Mouse (Mus musculus): ENCODE data around the gene Bud23. TPM values are rescaled to one million over a fixed set of nuclear protein-coding genes. Genes with fewer than 3 reads are reported as not detected.
"Not testable (repeated sequence)": the region's sequence is repeated elsewhere in the genome, so short reads cannot be mapped to it uniquely, and the experiment has no call there.

Gene Bud23
- total RNA-seq, 2 experiments from 2014 or later: 28.5 to 37.0 TPM

GRCm38 (mm10) chr5:135070448-135070847 is 5.7 kb upstream of the Bud23 start:
- DNase-seq: no peak

- DNase-seq: no peak
Measured at GRCm38 (mm10) chr5:135066008-135066407, 1.2 kb upstream of the Bud23 start.

- DNase-seq: no peak
Measured at GRCm38 (mm10) chr5:135064382-135064766, 385 bp downstream of the Bud23 start.

DNA sequence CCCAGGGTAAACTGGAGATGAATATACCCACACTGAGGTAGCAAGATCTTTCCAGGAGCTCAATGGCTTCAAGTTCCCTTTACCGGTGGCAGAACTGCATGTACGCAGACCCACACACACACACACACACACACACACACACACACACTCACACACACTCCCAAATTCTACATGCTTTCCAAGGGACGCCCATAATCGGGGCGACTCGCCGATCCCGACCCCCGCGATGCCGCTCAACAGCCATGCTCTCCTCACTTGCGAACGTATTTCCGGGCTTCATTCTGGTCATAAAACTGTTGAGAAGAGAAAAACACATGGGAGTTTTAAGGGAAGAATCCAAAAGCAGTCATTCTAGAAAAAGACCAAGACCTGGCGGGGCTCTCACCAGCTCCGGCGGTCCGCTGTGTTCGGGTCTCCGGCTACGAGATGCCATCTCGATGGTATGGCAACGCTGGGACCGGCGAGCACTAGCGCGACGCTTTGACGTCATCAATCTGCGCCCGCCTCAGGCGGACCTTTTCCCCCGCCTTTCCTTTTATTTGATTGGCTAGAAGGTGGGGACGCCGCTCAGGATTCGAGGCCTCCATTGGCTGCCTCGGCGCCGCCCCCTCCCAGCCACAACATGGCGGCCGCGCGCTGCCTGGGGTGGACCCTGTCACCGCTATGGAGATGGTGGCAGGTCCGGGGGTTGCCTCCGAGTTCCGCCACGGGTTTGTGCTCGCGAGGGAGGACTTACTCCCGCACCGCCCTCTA is 954 bp downstream of the Bud23 start, which contains the start of gene Dnajc30:
Gene Dnajc30 (plus strand): TSS at position 574 of the 753 bp plus-strand sequence.
- DNase-seq: peak; percentile 98

DNA sequence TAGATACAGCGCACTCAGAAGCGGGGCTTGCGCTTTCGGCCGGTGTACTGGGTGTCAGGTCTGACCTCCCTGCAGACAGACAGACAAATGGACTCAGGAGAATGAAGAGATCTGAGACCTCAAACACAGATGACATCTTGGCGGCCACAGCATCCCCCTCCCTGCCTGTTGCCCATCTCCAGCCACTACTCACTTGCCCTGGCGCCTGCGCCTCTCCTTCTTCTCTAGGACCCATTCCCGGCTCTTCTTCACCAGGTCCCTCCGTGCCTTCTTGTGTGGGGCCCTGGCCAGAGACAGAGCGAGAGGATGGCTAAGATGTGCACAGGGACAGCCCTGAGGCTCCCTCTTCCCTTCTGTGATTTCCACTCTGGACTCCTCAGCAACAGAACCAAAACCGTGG is 11.4 kb downstream of the Bud23 start:
- no peak for DNase-seq

DNA sequence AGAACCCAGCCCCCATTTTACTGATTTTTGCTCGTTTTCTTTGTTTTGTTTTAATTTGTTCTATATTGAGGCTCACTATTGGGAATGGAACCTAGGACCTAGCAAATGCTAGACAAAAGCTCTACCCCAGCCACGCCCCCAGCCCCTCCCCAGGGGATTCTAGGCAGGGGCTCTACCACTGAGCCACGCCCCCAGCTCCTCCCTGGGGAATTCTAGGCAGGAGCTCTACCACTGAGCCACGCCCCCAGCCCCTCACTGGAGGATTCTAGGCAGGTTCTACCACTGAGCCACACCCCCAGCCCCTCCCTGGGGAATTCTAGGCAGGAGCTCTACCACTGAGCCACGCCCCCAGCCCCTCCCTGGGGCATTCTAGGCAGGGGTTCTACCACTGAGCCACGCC is 15.5 kb downstream of the Bud23 start:
- DNase-seq: not testable (repeated sequence)

- no peak for DNase-seq
Measured at GRCm38 (mm10) chr5:135048539-135048938, 16.2 kb downstream of the Bud23 start.

DNA sequence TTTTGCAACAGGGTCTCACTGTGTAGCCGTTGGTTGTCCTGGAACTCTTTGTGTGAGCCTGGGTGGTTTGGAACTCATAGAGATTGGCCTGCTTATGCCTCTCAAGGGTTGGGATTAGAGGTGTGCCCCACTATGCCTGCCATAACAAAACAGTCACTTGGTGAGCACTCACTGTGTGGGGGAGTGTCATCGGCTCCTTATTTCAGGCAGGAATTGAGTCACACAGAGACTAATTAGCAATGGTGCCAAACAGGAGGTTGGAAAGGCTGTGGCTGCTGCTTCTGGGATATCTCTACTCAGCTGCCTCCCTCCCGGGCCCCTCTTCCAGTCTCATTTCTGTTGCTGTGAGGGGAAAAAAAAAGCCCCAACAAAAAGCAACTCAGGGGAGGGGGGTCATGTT is 20.2 kb downstream of the Bud23 start:
- DNase-seq: no peak

DNA sequence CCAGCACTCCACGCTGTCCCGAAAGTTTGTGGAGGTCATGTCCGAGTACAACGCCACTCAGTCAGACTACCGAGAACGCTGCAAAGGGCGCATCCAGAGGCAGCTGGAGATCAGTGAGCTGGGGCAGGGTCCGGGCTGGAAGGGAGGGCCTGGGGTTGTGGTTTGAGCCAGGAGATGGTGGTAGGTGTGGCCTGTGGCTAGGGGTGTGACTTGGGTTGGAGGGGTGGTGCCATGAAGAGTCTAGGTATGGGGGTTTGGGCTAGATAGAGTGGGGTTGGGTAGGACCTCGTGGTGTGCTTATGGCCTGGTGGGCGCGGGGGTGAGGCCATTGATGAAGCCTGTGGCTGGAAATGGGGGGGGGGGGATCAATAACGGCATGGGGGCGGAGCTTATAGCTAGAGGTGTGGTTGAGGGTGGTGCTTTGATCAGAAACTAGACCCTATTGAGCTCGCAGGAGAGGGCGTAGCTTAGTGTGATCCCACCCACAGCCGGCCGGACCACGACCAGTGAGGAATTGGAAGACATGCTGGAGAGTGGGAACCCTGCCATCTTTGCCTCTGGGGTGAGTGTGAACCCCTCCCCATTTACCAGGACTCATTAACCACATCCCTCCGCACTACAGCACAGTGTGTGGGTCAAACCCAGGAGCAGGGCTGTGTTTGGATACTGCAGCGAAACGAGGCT is 22.5 kb downstream of the Bud23 start:
- DNase-seq: no peak

GRCm38 (mm10) chr5:135040777-135041176 is 24.0 kb downstream of the Bud23 start:
- no peak for DNase-seq

DNA sequence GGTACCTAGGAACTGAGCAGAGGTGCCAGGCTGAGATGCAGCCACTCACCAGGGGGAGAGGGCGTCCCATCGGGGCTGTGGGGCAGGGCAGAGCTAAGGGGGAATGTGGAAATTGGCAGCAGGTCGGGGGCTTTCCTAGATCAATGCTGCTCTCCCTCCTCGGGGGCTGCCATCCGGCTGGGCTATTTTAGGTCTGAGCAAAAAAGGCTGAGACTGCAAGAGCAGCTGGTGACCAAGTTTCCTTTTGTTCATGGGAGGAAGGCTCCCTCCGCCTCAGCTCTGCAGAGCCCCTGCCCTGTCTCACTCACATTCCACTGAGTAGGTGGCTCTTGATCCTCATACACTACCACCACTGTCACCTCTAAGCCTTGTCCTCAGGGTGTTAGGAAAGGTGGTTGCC is 24.7 kb downstream of the Bud23 start:
- DNase-seq: no peak

GRCm38 (mm10) chr5:135039541-135039940 is 25.2 kb downstream of the Bud23 start:
- DNase-seq: no peak

DNA sequence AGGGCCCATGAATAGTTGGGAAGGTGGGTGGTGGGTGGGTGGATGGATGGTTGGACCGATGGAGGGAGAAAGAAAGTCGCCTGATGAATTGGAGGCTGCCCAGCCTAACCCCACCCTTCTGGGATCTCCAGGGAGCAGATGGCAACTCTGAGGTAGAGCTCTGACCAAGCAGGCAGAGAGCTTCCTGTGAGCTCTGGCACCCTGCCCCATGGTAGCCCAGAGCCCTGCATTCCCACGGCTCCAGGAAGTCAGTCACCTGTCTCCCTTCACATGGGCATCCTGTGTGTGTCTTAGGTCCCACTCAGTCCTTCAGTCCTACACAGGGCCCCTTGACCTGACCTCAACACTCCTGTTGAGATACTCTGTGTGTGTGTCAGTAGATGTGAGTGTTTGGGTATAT is 26.8 kb downstream of the Bud23 start:
- DNase-seq: no peak

- no peak for DNase-seq
Measured at GRCm38 (mm10) chr5:135035608-135036359, 29.0 kb downstream of the Bud23 start.

DNA sequence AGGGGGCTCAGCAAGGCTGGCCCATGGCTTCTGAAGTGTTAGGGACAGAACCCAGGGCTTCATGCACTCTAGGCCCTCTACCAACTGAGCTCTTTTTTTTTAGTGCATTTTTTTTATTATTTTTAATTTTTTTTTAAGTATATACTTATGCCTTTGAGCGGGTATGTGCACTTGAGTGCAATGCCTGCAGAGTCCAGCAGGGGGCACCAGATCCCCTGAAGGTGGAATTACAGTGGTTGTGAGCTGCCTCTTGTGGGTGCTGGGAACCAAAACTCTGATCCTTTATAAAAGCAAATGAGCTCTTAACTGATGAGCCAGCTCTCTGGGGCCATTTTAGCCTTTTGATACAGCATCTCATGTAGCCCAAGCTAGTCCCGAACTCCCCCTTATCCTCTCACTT is 30.2 kb downstream of the Bud23 start:
- DNase-seq: no peak

DNA sequence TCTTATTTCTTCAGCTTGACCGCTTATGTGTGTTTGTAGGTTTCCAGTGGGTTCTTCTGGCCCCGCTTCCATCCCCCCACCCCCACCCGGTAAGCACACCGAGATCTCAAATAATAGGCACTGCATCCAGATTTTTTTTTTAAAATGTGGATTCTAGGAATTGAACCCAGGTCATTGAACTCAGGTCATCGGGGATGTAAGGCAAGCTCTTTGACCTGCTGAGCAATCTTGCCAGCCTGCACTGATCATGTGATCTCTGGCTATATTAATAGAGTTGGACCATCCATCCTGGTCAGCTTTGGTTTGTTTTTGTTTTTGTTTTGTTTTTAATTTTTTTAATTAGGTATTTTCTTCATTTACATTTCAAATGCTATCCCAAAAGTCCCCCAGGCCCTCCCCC is 32.2 kb downstream of the Bud23 start:
- no peak for DNase-seq

DNA sequence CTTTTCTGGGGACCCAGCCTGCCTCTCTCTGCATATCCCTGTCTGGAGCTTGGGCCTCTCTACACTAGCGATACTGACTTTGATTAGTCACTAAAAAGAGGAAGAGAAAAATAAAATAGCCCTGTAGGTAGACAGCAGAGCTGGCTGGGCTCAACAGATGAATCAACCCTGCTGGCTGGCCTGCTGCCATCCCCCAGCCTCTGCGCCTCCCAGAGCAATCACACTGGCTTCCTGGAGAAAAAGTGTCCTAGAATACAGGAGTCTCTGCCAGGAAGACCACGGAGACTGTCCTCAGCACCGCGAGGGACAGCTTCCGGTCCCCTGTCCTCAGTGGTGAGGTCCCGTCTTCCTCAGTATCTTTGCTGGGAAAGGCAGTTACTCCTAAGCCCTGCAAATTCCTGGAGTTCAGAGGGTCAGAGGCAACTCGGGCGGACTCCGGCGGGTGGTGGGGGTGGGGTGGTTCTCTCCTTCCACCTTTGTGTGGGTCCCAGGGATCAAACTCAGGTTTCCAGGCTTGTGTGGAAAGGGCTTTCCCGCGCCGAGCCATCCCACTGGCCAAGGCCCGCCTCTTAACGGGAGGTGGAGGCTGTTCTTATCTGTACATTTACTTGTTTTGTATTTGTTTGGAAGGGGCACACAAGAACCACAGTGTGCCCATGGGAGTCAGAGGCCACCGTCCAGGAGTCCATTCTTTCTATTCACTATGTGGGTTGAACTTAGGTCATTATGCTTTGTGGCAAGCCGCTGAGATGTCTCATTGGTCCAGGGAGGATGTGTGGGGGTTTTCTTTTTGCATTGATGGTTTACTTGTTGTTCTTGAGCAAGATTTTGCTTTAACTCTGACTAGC is 35.5 kb downstream of the Bud23 start:
- peak; percentile 76 for DNase-seq

DNA sequence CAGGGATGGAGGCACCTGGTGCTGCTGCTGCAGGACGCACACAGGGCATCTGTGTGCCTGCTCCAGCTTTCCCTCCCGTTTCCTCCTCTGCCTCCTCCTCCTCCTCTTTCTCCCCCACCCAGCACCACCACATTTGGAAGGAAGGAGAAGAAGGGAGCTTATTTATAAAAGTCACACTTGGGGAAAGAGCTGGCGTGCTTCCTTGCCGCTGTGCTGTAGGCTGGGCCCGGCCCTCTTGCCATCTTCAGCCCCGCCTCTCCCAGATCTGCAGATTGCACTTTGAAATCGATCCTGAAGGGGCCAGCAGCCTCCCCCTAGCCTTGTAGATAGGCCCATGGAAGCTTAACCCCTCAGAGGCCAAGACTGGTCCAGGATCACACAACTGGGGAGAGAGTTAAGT is 38.9 kb downstream of the Bud23 start:
- no peak for DNase-seq

- peak; percentile 48 for DNase-seq
Measured at GRCm38 (mm10) chr5:135024665-135025224, 40.0 kb downstream of the Bud23 start.

DNA sequence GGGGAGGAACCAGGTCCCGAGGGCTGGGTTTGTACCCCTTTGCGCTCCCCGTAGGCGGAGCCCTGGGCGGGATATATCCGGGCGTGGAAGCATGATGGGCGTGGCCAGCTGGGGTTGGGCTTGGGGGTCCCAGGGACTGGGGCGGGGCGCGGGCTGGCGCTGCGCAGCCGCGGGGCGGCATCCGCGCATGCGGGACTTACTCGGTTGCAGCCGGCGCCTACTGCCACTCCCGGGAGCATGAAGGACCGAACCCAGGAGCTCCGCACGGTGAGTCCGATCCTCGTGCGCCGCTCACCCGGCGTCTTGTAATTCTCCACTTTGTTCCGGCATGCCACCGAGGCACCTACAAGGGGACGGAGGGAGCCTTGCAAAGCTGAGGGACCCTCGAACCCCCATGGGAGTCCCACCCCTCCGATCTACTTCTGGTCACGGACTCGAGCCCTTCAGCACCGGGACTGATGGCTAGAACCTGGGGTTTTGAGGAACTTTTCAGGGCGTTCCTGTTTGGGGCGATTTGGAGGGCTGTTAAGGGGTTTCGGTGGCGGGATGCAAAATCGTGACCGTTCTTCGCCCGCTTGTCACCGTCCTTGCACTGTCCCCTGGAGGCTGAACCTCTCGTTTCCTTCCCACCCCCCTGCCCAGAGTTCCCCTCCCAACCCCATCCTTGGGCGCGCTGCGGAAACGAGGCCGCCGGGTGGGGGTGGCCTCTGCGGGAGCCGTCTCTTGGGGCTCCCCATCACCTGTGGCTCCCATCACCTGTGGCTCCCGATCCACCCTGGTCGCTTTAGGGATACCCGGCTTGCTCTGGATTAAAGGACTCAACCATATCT is 41.2 kb downstream of the Bud23 start, which contains the start of gene Stx1a:
Gene Stx1a (plus strand): TSS at position 139 of the 830 bp plus-strand sequence.
- peak; percentile 92 for DNase-seq

GRCm38 (mm10) chr5:135021814-135022213 is 42.9 kb downstream of the Bud23 start:
- peak; percentile 91 for DNase-seq
